Mouse (Mus musculus) kidney, adult 2 months (tissue): ENCODE data around the gene Map6d1.

Experiments
- CTCF ChIP-seq: fragments of 200-500 bp; conservative IDR thresholded peaks from 2 replicates; pipeline ENCODE4 v1.5.1; 2011; ENCODE audit warnings: low read depth, mild to moderate bottlenecking, control low read depth, low read length, moderate library complexity, mixed read lengths; ENCODE audit not compliant: insufficient read depth, insufficient read length
- POLR2A ChIP-seq: fragments of 200-500 bp; IDR thresholded peaks from one replicate; pipeline ENCODE4 v1.6.1; 2011; ENCODE audit warnings: low read depth, low read length, control low read depth

DNA sequence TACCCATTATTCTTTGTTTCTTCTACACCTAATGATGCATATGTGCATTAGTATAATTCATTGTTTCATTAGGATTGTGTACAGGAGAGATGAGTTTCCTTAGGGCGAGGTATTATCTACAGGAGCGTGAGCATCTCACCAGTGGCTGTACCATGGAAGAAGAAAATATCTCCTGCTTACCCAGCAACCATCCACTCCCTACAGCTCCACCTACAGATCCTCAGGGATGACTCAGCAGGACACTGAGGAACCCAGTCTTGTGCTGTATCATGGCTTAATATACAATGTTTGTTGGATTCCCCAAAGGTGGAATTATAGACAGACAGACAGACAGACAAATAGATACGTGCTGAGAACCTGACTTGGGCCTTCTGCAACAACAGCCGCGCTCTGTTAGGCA is 44.2 kb downstream of the Map6d1 start:
- TF ChIP-seq CTCF (no peak), POLR2A (no peak)
